Mouse (Mus musculus) MEL-GATA-1-ER (cell line): ENCODE data around the gene App.

Source experiments
- DNase-seq: peaks from one replicate; pipeline ENCODE4 v3.0.0-alpha.2; 2012; ENCODE audit warnings: low read depth; ENCODE audit errors: extremely low read depth

App gene

DNA sequence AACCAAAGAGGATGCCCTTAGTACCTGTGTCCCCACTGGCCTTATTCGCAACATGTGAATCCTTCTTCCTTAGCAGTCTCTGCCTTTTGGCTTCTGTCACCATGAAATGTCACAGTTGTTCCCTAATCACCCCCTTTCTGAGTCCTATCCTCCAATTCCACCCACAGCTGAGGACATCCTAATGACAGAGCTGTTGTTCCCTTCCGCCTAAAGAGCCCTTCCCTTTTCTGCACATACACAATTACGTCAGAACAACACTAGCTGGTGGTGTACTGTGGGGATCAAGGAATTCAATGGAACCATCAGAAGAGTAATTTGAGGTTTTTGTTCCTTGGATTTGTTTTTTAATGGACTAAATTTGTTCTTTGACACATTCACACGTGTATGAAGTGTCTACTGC, 48.9 kb downstream of the App start:
- DNase-seq: no peak

DNA sequence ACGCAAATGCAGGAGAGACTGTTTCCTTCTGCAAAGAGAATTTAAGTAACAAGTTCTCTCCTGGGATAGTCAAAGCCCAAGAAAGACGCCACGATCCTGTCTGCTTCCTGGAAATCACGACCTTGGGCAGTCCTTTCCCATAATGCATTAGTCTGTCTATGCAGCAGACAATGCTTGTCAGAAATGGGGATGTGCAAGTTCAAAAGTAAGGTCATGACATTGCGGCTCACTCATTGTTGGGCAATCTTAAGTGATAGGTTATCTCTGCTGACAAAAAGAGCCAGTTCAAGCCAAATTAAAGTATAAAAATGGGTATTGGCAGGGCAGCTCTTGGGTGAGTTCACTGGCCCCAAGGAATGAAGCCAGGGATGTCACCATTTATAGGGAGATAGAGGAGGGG, 51.6 kb downstream of the App start:
- DNase-seq: no peak

DNA sequence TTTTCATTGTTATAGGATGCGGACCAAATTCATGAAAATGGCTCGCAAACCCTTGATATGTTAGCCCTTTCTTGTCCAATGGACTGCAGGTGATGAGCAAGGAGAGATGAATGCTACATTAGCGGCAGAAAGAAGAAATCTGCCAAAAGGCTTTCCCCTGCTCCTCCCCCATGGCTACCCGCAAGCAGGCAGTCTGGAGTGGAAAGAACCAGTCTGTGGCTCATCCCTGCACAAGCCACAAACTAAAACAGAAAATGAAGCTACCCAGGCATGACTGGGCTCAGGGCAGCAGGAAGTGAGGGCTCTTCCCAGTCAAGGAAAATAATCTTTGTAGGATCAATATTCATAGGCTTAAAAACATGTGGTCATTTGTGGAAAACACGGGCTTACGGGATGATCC, 54.6 kb downstream of the App start:
- no peak for DNase-seq

DNA sequence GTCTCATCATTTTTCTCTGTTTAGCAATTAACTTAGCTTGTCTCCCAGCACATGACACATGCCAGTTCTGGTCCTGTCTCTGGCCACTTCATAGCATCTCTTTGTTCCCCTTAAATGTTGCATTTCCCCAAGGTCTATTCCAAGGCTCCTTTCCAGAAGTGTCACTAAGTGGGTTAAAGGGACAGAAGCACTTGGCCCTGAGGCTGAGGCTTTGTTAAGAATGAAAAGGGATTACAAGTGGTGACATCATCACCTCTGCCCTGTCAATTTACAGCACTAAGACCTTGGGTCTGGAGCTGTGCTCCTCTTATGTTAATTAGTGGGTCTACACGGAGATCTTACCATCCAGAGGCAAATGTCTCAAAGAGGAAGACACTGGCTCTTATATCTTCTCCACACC, 56.0 kb downstream of the App start:
- no peak for DNase-seq

DNA sequence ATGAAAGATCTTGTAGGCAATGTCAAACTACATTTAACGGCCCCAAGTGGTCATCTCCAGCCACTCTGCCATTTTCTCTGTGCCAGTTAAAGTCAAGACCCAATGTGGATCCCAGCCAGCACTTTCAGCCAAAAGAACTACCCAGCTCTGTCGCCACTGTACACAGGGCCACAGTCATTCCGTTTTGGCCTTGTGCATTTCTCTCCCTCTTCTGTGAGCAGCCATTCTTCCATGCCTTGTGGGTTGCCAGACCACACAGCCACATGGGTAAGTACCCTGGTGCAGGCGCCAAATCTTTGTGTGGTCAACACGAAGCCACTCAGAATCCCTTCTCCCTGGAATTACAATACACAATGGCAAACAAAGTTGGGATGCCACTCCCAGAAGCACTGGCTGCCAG, 57.7 kb downstream of the App start:
- DNase-seq: no peak

DNA sequence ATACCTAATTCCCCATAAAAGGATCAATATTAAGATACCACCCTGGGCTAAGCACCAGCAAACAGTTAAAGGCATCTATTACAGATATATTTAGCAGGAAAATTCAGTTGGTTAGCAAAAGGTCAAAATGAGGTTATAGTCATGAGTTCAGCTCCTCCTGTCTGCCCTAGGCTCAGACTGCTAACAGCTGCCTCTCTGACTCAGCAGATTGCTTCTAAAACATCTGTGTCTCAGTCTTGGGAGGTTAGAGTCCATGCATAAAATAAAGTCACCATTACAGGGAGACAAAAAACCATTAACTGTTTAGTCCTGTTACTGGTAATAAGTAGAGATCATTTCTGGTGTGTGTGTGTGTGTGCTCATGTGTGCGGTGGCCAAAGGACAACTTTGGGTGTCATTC, 58.8 kb downstream of the App start:
- no peak for DNase-seq

DNA sequence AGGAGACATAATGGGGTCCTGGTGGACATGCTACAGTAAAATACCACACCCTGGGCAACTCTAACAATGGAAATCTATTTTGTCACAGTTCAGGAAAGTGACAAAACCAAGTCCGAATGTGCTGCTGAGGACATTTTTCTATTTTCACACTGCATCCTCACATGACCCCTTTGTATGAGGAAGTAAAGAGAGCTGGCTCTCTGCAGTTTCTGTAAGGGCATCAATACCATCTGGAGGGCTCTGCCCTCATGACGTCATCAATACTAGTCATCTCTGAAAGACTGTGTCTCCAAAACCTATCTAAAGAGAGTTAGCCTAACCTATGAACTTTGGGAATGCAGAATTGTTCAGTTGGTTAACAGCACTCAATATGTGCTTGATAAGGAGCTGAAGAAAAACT, 59.6 kb downstream of the App start:
- no peak for DNase-seq

DNA sequence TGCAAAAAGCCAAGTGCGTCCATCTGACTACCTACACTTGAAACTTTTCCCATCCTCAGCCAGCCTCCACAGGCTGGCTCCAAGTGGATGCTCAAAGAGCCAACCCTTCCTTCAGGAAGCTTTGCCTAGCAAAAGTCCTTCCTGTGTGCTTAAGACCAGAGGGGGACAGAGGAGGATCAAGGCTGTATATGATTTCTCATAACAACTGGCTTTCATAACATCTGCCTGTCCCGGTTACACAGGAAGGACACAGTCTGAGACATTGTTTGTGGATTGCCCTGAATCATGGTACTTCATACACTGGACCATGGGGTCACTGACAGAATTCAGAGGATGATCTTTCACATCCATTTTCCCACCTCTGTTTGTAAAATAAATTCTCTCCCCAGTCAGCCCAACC, 61.3 kb downstream of the App start:
- no peak for DNase-seq

DNA sequence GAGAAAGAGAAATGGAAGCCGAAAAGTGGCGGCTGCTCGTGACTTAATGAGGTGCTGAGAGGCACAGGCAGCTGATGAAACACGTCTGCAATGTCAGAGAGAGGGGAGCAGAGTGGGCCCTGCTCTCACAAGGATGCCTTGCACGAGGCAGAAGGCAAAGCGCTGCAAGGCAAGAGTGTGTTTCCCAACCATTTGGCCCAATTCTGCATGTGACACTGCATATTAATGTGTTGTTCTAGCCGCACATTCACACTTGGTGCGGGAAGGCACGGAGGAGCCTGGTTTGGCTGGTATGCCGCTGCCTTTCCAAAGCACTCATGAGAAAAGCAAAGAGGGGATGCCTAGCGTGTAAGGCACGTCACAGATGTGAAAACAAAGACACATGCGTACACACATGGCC, 63.1 kb downstream of the App start:
- DNase-seq: no peak

DNA sequence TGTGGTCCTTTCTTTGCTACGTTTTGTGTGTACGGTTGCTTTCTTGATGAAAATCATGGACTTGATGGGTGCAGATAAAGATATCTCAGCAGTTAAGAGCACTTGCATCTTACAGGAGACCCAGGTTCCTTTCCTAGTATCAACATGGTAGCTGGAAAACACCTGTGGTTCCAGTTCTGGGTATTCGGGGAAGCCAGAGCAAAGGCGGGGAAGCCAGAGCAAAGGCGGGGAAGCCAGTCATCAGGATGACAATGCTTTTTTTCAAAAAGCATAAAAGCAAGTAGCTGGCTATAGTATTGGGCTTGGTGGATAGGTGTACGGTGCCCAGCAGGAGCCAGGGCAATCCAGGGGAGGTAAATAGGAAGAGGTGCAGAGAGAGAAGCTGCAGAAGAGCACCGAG, 65.1 kb downstream of the App start:
- no peak for DNase-seq

DNA sequence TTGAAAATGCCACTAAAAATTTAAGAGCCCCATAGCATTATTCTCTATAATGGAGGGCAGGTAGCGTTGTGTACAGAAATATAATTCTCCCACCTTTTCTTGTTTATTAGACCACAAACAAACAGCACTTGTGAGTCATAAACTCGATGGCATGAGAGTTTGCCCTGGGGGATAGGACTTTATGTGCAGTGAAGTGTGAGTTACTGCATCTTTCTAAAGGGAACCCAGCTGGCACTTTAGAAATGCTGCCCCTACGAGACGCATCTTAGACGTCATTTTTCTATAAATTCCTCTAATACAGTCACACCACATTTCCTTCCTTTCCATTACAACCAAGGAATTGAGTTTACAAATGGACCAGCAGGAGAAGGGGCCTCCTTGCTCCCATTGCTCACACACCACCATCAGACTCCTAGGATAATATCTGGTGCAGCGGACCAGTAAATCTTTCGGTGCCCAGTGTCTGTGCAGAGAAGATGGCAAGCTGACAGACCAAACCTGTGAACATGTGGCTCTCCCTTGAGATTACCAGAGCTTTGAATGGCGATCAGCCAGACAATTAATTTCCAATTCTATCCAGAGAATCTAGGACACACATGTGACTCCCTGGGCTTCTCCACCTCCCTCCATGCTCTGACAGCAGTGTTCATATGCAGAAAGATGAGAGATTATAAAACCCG, 66.8 kb downstream of the App start:
- no peak for DNase-seq

DNA sequence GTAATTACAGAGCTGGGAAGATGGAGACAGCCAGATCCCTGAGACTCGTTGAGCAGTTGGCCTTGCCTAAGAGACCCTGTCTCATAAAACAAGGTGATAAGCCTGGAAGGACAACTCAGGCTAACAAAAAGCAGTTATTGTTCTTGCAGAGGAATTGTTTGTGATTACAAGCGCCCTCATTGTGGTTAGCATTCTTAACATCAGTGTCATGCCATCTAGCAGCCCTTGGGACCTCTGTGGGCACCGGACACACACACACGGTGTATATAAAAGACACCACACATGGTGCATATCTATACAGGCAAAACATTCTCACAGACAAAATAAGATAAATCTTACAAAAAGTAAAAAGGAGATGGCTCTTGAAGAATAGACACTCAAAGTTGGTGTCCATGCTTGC, 68.0 kb downstream of the App start:
- no peak for DNase-seq

DNA sequence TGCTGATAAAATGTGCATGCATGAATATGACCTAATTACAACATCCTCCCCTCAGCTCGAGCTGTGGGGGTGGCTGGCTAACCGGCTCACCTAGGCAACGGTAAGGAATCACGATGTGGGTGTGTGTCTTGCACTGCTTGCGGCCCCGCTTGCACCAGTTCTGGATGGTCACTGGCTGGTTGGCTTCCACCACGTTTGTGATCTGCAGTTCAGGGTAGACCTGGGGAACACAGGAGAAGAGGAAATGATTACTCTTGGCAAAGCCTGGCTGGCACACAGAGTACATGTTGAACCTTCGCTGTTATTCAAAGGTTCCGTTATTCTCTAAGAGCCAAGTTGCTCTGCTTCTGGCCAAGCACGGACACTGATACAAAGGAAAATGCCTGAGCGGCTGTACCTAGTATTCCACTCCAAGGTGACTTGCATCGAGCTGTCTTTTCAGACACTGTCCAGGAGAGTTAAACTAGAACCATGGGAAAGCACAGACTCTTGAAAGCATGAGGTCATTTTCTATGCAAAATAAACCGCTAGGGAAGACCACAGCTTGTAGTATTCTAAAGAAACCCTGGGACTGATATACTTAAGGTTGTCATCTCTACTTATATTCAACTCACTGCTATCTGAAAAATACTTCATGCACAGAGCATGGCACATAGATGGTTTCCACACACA, 70.3 kb downstream of the App start:
- no peak for DNase-seq

DNA sequence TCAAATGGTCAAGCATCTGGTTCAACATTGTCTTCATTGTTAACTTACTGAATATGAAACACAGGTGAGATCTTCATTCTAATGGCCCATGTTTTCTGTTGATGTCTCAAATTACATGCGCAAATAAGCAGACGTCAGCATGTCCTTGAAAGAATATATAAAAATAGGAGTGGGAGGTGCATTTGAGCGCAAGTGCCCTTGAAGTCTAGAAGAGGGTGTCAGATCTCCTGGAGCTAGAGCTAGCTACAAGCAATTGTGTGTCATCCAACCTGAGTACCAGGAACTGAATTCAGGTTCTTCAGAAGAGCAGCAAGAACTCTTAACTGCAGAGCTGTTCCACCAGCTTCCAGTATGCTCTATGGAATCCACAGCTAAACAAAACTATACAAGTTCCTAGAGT, 72.0 kb downstream of the App start:
- no peak for DNase-seq

DNA sequence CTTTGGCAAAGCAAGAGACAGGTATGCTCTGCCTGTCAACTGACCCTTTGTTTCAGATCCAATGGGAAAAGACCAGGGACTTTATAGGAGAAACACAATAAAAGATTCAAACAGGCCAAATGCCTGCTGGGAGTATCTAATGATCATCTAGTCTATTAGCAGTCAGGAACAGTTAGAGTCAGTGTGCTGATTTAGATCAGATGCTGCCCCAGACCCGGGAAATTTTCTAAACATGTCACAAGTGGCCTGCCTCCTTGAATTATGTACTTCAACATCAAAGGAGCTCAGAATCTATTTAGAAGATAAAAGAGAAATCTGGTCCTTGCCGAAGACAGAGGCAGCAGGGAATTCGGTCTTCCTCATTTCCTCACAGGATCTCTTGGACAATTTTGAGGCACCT, 72.8 kb downstream of the App start:
- DNase-seq: no peak

DNA sequence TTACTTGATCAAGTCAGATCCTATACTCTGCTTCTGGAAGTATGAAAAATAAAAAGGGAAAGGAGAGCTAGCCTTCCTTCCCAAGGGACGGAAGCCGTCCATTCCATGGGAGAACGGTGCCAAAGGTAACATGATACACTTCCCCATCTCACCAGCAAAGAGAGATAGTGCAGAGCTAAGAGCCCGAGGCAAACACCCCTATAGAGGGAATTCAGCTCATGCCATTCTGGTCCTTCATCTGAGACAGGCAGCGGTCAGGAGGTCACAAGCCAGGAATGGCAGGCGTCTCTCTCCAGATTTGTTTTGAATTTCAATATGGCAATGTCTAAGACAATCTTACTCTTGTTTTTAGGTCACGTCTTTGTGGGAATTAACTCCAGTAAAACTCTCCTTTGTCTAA, 74.1 kb downstream of the App start:
- no peak for DNase-seq

DNA sequence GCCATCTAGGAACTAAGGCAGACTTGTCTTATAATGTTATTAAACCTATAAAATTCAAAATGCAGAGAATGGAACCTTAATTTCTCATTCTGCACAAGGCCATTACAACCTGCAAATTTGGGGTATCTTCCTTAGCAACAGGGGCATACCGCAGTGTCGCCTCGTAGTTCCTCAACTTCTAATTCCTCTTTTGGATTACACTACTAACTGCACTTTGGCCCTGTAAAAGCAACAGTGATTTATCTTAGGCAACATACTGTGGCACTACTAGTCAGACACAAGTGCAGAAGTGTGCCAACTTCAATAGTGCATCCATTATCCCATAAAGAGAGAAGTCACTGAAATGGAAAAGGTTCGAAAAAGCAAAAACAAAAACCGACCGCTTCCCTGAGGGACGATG, 74.5 kb downstream of the App start:
- no peak for DNase-seq

DNA sequence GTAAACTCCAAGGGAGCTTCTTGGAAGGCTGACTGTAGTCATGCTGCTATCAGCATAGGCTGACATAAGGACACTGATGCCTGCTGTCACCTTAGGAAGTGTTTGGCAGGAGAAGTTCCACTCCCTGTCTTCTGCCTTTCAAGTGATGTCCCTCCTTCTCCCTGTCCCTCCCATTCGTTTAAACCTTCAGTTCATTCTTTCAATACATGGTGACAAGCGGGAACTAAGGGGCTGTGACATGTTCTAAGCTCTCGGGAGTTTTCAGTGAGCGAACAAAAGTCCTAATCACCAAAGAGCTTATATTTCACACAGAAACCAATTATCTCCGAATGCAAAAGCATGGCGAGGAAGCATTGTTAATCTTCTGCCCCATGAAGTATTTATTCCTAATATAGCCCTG, 77.2 kb downstream of the App start:
- no peak for DNase-seq

DNA sequence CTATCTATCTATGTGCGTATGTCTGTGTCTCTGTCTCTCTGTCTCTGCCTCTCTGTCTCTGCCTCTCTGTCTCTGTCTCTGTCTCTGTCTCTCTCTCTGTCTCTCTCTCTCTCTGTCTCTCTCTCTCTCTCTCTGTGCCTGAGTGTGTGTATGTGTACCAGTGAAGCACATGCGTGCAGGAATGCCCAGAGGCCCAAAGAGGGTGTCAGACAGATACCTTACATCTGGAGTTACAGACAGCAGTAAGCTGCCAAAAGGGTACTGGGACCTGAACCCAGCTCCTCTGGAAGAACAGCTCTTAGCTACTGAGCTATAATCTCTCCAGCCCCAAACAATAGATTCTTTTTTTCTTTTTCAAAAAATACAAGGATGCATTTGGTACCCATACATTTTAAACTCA, 77.6 kb downstream of the App start:
- no peak for DNase-seq

DNA sequence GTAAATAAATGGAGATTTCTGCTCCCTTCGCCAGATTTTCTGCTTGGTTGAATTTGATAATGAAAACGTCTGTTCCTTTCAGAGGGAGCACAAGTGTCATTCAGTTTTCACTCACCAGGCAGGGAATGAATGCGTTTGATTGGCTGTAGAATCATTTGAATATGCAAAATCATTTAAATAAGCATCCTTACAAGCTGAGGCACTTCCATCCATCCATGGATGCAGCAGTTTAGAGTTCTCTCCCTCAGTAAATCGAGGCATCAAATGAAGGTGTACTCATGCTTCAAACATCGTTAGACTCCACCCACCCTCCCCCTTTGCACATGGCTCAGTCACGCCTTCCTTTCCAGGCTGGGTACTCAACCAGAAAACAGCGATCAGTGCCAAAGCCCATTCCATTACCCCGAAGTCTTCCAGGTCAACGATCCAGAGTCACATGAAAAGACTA, 80.9 kb downstream of the App start:
- no peak for DNase-seq

DNA sequence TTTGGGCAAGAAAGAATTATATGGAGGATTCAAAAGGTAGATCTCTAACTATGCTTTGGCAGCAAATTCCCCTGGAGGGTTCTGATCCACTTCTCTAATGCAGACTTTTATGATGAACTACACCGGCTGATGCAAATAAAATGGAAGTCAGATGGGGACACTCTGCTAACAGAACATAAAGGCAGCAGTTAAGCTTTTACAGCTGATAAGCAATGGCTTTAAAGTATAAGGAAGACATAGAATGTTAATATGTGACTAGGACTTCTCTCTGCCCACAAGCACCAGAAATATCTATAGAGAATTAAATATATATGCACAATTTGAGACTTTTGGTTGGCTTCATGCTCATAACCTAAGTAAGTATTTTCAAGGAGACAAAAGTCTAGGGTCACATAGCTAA, 81.4 kb downstream of the App start:
- DNase-seq: no peak

DNA sequence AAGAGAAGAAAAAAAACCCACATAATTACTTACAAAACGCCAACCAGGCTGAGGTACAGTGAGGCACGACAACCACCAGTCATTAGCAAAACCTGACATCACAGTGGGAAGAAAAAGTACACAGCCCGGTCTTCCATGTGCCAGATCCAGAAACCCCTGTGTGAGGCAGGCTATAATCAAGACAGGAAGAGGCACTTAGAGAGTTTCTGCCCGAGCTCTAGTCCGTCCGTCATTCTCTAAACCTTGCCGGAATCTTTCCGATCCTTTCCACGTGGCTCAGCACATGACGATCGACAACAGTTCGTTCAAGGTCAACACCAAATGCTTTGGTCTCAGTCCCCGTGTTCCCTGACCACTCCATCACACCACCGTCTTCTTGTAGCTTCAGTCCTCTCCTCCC, 82.6 kb downstream of the App start:
- no peak for DNase-seq

DNA sequence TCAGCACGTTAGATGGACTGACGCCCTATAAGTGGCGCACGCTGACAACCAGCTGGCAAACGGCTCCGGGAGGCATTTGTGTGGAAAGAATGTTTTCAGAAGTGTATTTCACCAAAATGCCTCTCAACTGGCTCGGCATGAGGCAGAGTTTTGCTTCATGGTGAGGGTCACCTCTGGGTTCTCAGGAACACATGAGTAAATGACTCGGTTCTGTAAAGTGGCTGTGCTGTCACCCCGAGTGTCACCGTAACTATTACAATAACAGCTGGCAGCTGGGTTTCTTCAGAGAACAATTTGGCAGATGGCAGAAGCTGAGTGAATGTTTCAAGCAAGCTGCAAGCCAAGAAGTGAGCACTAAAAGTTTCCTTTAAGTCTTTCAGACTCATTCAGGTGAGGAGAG, 85.4 kb downstream of the App start:
- DNase-seq: no peak

DNA sequence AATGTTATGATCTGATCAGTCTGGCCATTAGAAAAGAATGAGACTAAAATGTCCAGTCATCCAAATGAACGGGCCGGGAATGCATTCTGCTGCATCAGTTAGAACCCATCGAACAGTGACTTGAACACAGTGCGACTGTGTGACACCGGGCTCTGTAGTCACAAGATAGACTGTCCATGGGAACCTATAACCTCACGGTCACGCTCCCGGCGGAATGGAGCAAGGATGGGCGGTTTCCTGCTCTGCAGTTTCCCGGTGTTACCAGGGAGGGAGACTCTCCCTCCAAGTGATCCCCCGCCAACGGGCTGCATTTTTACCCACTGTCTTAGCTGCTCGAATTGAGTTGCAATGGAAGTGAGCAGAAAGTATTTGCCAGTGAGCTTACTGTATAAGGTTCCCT, 87.3 kb downstream of the App start:
- DNase-seq: no peak
